Mouse (Mus musculus): ENCODE measurements around the gene Rngtt.
"Not testable (repeated sequence)": the region's sequence is repeated elsewhere in the genome, so short reads cannot be mapped to it uniquely, and the experiment has no call there.

Gene Rngtt

DNA sequence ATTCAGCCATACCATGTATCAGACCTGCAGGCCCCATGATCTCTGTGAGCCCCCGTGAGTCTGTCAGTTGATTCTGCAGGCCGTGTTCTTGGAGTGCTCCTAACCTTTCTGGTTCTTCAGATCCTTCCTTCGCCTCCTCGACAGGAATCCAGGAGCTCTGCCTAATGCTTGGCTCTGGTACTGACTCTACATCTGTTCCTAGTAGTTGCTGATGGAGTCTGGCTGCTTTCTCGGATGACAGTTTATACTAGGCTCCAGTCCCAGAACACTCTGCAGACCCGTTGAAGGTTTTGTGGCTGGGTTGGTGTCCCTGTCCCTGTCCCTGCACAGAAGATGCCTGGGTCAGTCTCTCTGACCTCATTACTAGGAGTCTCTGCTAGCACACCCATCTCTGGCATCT, 131.8 kb downstream of the Rngtt start:
- CTCF ChIA-PET, result no interaction called here

DNA sequence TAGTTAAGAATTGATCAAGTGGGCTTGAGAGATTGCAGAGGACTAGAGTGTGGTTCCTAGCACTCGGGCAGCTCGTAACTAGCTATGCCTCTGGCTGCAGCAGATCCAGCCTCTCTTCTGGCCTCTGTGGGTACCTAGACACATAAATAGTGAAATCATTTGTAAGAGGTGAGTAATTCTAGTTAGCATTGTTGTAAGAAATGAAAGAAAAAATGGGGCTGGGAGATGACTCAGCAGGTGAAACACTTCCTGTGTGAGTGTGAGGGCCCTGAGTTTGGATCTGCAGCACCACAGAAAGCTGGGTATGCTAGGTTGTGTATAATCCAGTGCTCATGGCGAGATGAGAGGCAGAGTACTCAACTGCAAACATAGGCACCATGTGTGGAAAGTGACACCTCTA, 136.2 kb downstream of the Rngtt start:
- CTCF ChIA-PET, result no interaction called here

DNA sequence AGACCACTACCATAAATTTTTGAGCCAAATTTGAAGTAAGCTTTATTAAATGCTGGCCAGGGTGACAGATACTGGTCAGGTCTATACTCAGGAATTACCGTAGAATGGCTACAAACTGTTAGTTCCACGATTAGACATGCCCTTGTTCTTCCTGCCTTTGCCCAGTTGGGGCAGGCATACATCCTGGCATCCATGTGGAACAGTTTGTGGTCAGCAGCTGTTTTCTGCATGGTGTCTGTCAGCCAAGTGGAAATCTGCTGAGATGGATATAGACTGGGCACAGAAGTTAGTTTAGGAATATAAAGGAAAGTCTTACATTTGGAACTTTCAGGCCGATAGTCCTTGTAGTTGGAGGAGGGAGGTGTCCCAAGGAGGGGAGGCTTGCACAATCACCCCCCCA, 136.8 kb downstream of the Rngtt start:
- CTCF ChIA-PET, result no interaction called here

DNA sequence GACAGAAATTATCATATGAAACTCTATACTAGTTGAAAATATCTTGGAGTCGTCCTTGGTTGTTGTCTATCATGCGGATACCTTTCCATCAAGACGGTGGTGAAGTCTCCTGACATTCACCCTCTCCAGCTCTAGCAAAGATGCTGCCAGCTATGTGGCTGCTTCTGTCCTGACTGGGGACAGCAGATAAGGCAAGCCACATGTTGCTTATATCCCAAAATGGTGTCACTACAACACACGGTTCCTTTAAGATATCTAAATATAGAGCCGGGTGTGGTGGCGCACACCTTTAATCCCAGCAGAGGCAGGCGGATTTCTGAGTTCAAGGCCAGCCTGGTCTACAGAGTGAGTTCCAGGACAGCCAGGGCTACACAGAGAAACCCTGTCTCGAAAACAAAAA, 140.2 kb downstream of the Rngtt start:
- CTCF ChIA-PET, result not testable (repeated sequence)

DNA sequence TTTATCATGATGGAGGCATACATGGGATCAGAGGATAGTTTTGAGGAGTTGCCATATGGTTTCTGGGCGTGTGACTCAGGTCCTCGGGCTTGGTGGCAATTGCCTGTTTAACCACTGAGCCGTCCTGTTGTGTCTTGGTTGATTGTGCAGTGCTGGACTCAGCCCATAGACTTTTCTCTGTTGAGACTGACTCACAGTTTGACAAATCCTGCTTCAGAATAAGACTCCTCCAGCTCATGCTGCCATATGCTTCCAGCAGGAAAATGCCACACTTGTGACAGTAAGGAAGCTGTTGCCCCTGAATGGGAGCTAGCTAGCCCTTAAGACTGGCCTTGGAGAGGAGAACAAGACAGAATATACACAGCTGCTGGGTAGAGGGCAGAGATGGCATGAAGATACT, 149.7 kb downstream of the Rngtt start:
- CTCF ChIA-PET, result interaction anchor here (1.2 kb wide), 1 partner anchor 23 kb away, joined by 9 read pairs; no protein-coding TSS in a partner anchor

DNA sequence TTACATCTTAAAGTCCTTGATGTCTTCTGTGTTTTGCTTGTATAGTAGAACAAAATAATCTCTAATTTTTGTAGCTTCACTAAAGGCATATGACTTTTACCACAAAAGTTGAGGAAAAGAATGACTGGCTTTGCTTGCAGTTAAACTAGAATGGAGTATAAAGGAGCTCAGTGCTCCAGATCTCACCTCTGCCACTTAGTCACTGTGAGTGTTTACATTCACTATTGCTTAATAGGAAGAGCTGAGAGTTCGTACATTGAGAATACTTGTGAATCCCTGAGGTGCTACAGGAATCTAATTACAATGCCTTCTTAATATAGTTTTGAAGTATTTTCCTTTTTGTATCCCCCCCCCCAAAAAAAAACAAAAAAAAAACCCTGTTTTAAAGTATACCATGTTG, 154.3 kb downstream of the Rngtt start:
- CTCF ChIA-PET, result no interaction called here

DNA sequence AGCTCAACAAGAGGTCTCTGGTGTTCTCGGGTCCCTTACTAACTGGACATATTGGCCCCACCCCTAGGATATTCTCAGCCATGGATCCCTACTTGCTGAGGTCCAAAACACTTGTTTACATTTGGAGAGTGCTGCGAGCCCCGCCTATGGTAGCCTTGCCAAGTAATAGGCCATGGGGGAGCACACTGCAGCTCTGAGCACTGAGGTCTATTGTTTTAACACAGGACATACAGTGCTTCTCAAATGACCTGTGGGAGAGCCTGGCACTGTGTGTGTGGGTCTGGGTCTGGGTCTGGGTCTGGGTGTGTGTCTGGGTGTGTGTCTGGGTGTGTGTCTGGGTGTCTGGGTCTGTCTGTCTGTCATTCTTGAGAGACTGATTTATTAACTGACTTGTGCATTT, 155.8 kb downstream of the Rngtt start:
- CTCF ChIA-PET, result no interaction called here

DNA sequence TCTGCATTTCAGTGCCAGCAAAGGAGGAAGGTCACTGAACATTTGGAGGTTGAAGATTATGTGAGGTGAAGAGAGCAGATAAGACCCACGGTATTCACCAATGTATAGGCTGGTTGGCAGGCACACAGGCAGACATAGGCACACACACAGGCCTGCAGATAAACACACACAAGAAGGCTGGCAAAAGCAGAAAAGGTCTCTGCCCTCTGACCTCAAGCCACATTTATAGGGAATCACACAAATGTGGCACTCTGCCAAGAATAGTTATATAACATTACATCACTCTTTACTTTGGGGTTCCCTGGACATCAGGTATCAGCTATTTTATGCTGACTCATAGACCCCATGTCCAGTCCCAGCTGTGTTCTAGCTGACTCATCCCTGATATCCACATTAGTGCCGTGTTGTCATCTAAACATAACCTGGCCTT, 156.9 kb downstream of the Rngtt start:
- CTCF ChIA-PET, result no interaction called here

DNA sequence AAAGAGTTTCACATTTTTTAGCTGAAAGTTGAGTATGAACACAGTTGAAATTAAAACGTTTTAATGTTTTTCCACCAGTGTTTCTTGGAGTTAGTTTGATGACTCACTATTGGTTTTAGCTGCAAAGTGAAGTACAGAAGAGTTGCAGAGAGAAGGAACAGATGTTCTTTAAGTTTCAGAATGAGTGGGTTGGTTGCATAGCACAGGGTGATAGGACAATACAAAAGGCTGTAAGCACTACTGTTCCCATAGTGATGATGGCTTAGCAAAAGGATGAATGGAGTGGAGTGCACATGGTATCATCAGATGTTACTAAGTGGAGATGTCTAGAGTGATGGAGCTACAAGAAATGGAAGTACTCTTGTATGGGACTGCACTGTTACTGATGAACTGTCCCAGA, 157.5 kb downstream of the Rngtt start:
- CTCF ChIA-PET, result no interaction called here

DNA sequence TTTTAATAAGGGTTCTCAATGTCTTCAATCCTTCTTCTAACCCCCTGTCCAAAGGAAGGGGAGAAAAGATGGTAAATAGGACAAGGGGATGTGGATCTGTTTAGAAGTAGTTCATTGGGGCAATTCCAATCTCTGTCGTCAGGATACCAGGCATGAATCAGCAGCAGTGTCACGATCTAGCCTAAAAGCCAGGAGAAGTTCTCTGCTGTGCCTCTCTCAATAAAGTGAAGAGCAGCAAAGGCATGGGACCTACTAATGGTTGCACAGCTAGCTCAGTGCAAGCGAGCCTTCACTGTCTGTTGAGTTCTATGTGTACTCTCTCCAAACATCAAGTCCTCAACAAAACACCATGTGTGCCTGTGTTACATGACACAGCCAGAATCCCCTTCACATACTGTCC, 158.0 kb downstream of the Rngtt start:
- CTCF ChIA-PET, result interaction anchor here (0.6 kb wide), 1 partner anchor 33 kb away, joined by 8 read pairs; no protein-coding TSS in a partner anchor

DNA sequence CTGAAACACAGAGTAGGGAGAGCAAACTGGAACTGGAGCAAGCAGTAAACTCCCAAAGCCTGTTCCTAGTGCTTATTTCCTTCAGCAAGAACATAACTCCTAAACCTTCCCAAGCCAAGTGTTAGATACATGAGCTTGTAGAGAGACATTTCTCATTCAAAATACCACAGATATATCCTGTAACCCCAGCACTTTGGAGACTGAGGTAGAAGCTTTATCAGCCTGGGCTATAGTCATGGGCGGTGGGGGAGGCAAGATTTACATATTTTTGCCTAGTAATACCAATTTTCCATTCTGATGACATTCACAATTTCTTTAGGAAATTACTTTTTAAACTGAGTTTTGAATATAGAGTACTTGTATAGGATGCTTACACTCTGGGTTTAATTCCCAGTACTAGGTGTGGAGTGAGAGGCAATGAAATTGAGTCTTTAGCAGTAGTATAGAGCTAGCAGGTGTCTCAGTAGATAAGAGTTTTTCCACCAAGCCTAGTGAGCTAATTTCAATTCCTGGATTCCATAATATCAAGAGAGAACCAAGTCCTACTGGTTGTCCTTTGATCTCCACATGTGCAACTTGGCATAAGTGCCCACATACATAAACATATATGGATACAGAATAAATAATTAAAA, 160.7 kb downstream of the Rngtt start:
- CTCF ChIA-PET, result no interaction called here

DNA sequence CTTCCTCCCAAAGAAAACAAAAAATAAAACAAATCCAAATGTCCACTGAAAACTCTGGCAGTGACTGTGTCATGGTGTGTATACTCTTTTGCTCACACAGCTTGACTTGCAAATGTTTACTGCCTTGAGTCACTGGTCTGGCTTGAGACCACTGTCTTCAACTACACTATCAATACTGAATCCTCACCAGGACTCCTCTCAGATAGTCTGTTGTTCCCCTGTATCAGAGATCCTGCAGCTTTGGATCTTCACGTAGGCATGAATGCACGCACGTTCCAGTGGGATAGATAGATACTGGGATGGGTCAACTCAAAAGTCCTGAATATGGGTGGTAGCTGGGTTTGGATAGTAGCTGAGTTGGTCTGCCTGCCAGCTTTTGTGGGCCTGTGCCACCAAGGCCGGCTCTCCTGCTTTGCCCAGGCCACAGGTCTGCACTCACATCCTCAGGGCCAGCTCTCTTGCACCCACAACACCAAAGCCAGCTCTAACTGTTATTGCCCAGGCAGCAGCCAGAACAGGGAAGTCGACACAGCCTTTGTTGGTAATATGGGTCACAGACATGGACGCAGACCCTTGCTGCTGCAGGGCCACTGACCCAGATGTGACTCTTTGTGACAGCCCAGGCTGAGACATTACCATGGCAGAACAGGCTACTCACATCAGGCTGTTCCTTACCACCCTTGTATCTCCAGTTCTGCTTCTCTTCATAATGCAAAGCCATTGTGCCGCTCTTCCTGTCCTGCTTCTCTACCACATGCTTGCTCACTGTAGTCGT, 168.1 kb downstream of the Rngtt start:
- CTCF ChIA-PET, result interaction anchor here (0.7 kb wide), 1 partner anchor 603 kb away, joined by 5 read pairs; no protein-coding TSS in a partner anchor

DNA sequence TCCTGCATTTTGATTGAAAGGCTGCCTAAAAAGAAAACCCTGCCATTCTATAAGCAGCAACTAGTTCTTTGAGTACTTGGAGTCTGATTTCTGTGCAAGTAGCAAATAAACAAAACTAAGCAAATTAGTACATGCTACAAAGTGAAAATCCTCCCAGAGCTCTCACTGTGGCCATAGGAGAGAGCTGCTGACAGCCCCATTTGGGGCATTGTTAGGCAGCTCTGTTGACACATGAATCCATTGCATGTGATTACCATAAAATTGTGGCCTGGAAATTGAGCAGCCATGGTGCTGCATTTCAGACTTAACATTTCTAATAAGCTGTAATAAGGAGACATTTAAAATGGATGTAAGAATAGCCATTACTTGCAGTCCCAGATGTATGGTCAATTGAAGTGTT, 171.6 kb downstream of the Rngtt start:
- CTCF ChIA-PET, result no interaction called here

DNA sequence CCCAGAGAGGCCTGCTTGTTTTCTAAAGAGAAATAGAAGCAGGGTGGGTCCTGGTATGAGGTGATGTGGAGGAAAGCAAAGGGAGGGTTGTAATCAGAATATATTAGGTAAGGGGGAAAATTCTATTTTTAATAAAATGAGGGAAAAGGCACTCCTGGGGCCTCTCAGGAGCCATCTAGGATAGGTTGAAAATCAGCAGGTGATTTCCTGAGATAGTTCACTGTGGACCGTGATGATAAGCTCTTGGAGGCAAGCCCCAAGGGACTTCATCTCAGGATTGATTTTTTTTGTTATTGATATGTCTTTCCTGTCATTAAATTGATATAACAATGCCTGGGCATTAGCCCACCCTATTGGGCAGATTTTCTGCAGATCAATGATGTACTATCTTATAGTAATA, 175.9 kb downstream of the Rngtt start:
- CTCF ChIA-PET, result no interaction called here

DNA sequence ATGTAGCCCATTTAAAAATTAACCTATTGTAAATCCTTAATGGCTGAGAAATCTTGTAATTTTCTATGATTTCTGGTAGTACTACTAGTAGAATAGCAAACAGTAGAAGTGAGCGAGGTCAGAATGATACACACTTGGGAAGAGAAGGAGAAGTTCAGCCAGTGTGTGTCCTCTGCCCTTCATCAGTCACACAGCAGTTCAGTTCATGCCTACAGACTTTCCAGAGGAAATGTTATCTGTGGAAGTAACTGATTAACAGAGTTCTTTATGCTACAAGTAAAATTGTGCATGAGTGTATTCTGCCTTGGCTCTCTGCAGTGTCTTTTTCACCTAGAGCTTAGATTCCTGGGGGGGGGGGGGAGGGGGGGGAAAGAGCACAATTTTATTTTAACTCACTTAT, 181.0 kb downstream of the Rngtt start:
- CTCF ChIA-PET, result no interaction called here

DNA sequence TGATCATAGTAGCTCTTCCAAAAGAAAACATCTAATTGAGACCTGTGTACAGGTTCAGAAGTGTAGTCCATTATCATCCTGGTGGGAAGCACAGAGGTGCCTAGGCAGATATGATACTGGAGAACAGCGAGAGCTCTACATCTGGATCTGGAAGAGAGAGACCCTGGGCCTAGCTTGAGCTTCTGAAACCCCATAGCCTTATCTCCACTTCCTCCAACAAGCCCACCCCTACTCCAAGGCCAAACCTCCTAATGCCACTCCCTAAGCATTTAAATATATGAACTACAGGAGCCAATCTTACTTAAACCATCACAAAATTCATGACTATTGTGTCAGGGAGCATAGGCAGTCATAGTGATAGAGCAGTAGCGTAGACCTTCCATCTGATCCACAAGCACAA, 184.3 kb downstream of the Rngtt start:
- CTCF ChIA-PET, result interaction anchor here (0.7 kb wide), 1 partner anchor 1556 kb away, joined by 5 read pairs; no protein-coding TSS in a partner anchor

DNA sequence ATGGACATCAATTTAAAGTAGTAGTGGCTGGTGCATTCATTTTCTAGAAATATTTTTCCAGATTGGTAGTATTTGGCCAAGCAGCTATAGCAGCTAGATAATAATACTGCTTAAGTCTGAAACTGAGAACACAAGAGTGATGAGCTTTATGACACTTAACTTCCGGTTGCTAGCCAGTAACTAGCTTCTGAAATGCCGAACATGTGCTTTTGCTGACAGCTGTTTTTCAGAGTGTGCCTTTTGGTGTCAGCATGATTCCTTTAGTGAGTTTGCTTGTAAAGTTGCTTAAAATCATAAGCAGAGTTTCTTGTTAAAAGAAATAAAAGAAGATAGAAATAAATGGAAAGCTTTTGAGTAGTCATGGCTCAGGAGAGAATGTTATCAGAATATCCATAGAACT, 186.9 kb downstream of the Rngtt start:
- CTCF ChIA-PET, result no interaction called here

DNA sequence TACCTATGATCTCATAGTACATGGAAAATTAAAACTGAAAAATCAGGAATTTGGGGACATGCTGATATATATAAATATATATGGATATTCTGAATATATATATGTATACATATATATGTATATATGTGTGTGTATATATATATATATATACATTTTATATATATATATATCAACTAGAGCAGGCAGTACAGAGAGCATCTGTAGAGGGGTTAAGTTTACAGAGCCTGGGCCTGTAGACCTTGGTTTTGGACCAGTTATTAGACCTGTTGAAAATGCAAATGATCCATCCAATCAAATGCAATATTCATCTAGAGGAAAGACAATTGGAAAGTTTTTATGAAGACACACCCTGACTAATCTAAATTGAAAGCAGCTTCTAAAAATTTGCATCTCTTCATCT, 187.5 kb downstream of the Rngtt start:
- CTCF ChIA-PET, result no interaction called here

DNA sequence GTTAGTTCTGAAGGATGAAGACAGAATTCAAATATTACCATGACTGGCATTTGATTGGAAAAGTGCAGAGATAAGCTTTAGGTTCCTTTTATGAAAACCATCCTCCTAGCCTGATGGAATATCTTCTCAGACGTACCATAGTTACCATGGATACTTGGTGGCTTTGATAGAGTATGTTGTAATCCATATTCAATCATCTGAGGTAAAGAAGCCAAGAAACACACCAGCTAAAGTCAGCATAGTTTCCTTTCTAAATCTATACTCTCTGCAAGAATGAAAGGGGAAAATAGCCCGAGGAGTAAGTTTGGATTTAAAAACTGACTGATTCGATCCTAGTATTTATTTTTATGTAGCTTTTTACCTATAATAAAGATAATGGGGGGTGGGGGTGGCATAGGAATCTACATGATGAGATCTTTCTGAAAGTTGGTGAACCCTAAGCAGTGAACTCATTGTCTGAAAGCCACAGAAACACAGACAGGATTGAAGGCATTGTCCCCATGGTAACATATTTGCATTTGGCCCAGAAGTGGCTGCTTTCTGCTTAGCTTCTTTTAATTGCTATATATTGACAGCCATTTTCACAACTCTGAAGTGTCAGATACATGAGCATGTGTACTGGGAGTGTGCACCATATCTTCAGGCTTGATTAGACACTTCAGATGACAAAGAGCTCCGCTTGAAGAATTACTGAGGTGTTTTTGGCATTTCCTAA, 188.2 kb downstream of the Rngtt start:
- CTCF ChIA-PET, result no interaction called here

DNA sequence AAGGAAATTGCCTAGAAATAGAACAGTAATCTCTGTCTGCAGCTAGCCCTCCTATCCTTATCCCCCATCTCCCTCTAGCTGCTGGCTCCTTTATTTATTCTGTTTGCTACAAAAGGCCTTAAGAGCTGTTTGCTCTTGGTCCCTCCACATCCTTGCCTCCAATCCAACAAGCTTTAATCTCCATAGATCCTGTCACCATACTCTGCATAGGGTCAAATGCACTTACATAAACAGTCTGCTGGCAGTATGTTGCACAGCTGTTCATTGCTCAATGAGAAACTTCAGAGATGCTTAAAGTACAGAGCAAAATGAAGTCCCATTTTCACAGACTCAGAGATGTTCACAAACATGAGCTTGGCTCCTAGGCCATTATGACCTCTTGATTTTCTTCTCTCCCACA, 196.5 kb downstream of the Rngtt start:
- CTCF ChIA-PET, result no interaction called here

DNA sequence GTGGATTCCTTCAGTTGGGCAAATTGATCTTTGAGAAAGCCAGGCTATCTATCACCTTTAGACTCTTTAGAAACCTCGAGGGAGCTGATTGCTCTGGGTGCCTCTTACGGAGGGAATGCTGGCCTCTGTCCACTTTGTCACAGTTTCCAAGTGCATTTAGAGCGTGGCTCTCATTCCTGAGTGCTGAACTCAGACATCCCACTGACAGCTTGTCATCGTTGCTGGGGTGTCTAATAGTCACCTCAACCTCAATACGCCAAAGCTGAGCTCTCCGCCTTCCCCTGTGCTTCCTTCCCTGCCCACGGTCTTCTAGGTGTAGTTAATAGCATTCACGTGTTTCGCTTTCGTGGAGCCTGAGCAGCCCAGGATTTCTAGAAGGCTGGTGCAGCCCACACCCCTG, 200.4 kb downstream of the Rngtt start:
- CTCF ChIA-PET, result no interaction called here

DNA sequence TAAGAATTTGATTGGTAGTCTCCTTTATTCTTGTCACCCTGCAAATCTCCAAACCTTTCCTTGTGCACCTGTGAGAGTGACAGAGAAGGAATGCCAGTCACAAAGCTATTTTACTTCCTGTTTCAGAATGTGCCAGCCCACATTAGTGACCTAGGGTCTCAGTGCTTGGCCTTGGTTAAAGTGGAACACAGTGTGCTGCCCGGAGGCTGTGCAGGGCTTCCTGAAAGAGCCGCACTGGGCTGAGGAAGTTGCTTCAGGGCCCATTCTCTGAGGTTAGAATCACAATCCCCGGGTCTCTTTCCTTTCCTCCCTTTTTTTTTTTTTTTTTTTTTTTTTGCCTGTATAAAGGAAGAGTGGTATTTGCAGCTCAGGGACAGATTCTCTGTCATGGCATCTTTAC, 203.3 kb downstream of the Rngtt start:
- CTCF ChIA-PET, result no interaction called here

All from spleen, embryonic (tissue).